Mouse (Mus musculus) hindbrain, embryonic 16.5 days (tissue): ENCODE data around the gene Gpr88. TPM values are rescaled to one million over a fixed set of nuclear protein-coding genes. Genes with fewer than 3 reads are reported as not detected.

ENCODE experiments used
- ATAC-seq: fragments of 200-750 bp; cut with Nextera tagmentation; 2 replicates; pipeline ENCODE4 v1.8.0; 2017; ENCODE audit warnings: moderate TSS enrichment, moderate library complexity
- H3K27ac ChIP-seq: fragments of 300-500 bp; sonication (generic); 2 replicates; pipeline ENCODE4 v1.5.1; 2014; ENCODE audit warnings: low read depth, mild to moderate bottlenecking, control low read depth, low read length, moderate library complexity
- H3K27me3 ChIP-seq: fragments of 300-500 bp; sonication (generic); replicated peaks from 2 replicates; pipeline ENCODE4 v1.6.1; 2014; ENCODE audit warnings: low read length; ENCODE audit not compliant: control insufficient read depth, insufficient read depth
- H3K36me3 ChIP-seq: fragments of 300-500 bp; sonication (generic); 2 replicates; pipeline ENCODE4 v1.6.1; 2014; ENCODE audit warnings: mild to moderate bottlenecking, low read length, moderate library complexity, mixed read lengths; ENCODE audit not compliant: control insufficient read depth, insufficient read depth
- H3K4me1 ChIP-seq: fragments of 300-500 bp; sonication (generic); 2 replicates; pipeline ENCODE4 v1.6.1; 2014; ENCODE audit warnings: low read depth, low read length; ENCODE audit not compliant: control insufficient read depth, insufficient read depth
- H3K4me2 ChIP-seq: fragments of 300-500 bp; sonication (generic); 2 replicates; pipeline ENCODE4 v1.6.1; 2014; ENCODE audit warnings: mild to moderate bottlenecking, low read length, control low read depth, moderate library complexity
- H3K4me3 ChIP-seq: fragments of 300-500 bp; sonication (generic); 2 replicates; pipeline ENCODE4 v1.5.1; 2014; ENCODE audit warnings: mild to moderate bottlenecking, low read length, control low read depth, moderate library complexity
- H3K9ac ChIP-seq: fragments of 300-500 bp; sonication (generic); 2 replicates; pipeline ENCODE4 v1.6.1; 2014; ENCODE audit warnings: low read depth, mild to moderate bottlenecking, control low read depth, low read length, moderate library complexity
- H3K9me3 ChIP-seq: fragments of 300-500 bp; sonication (generic); 2 replicates; pipeline ENCODE4 v1.6.1; 2014; ENCODE audit warnings: mild to moderate bottlenecking, low read length, moderate library complexity; ENCODE audit not compliant: control insufficient read depth
- WGBS: fragments of 180-500 bp; shearing (Covaris S2); extraction: QIAGEN DNeasy Blood & Tissue Kit; methylation state at CpG from one replicate; pipeline ENCODE4 v1.1.7; 2014; 5-methylcytosine and 5-hydroxymethylcytosine counted together
- polyA plus RNA-seq: library from polyadenylated mRNA; unstranded; fragments of >200 nt; fragmentation: Nextera tagmentation; extraction: Ambion mirVana; gene quantifications from 2 replicates; pipeline ENCODE4 v1.2.1, GENCODE M21; 2015

The Gpr88 gene
- polyA plus RNA-seq, 1 experiment from 2014 or later: 6.9 TPM

DNA sequence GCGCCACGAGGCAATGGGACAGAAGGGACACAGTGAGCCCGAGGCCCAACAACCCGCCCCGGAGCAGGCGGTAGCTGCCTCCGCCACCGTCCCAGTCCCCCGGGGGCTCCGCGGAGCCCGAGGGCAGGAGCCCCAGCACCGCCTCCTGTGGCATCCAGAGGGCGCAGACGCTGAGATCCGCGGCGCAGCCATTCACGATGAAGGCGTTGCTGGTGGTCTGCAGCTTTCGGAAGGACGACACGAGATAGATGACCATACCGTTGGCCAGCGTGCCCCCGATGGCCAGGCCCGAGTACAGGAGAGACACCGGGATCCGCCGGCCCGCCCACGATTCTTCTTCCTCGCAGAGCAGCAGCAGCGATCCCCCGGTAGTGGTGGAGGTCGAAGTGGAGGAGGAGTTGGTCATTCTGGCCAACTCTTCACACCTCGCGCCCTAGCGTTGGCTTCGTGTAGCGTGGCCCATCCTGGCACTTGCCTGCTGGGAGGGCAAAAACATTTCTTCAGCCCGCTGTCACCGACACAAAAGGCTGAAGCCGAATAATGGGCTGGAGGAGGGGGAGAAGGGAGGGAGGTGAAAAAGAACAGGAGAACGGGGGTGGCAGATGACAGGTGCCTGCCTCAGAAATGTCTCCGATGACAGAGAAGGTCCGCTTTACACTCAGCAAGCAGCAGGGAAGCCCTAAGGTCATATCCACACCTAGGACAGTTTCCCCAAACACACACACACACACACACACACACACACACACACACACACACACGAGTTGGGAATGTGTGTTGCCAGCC is 855 bp downstream of the Gpr88 start:
- H3K36me3 ChIP-seq: no peaks in the 10 kb centered on the region
- H3K4me1 ChIP-seq: peaks cover 19% of the 10 kb centered on the region
- H3K9me3 ChIP-seq: no peaks in the 10 kb centered on the region
- H3K27ac ChIP-seq: peak overlapping the region; percentile 72
- peak overlapping the region; percentile 69 for H3K4me3 ChIP-seq
- WGBS: under 1% methylated on average over 45 of the region's 48 CpGs
- H3K4me2 ChIP-seq: peak overlapping the region; percentile 99
- peaks cover 4% of the 10 kb centered on the region; the same call in 1 of the 2 replicates for H3K27me3 ChIP-seq
- peak; percentile 48 for ATAC-seq
- H3K9ac ChIP-seq: peak overlapping the region; percentile 76

DNA sequence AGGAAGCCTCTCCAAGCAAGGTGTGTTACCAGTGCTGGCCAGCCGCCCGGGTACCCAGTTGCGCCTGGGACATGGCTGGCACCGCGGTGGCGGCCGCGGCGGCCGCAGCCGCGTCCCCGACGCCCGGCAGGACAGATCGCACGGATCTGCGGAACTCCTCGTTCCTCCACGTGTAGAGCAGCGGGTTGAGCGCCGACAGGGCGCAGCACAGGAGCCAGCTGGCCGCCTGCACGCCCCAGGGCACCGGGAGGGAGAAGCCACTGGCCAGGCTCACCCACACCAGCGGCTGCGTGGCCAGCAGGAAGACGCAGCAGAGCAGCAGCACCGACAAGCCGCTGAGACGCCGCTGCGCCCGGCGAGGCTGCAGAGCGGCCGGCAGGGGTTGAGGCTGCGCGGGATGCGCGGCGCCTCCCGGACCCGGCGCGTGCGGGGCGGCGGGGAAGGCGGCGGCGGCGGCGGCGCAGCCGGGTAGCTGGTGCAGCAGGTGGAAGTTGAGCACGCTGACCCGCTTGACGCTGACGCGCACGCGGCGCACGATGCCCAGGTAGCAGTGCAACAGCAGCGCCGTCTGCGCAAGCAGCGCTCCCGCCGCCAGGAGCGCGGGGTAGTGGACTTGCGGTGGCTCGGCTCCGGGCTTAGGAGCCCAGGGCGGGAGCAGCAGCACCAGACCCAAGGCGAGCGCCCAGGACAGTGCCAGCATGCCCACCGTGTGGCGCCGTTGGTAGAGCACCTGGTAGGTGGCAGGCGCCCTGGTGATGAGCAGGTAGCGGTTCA is 1.6 kb downstream of the Gpr88 start:
- Histone ChIP-seq H3K27ac (peak overlapping the region; percentile 72), H3K9me3 (no peaks in the 10 kb centered on the region), H3K4me2 (peak overlapping the region; percentile 99), H3K9ac (peak overlapping the region; percentile 76), H3K27me3 (peaks cover 4% of the 10 kb centered on the region; the same call in 1 of the 2 replicates), H3K36me3 (no peaks in the 10 kb centered on the region), H3K4me1 (peaks cover 19% of the 10 kb centered on the region), H3K4me3 (peak overlapping the region; percentile 69)
- WGBS: under 1% methylated on average over 54 of the region's 86 CpGs
- peak; percentile 76 for ATAC-seq

DNA sequence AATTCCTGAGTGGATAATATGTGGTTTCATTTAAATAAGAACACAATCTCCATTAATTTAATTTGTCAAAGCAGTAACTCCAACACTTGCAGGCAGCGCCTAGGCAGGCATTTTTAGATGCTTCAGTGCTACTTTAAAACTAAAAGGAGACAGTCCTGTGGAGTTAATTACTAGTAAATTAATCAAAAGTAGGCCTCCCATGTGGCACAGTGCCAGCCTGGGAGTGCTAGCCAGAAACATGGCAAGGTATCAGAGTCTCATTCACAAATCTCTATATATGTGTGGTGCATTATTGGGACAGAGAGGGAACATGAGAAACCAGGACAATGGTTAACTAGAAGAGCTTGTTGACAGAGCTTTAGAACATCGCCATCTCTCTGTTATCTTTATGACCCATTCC is 4.3 kb downstream of the Gpr88 start:
- no peaks in the 10 kb centered on the region for H3K9me3 ChIP-seq
- ATAC-seq: no peak
- H3K4me2 ChIP-seq: no peak overlapping the region
- WGBS: 63% methylated on average over 2 of the region's 2 CpGs
- peaks cover 4% of the 10 kb centered on the region; the same call in 1 of the 2 replicates for H3K27me3 ChIP-seq
- H3K9ac ChIP-seq: no peak overlapping the region
- H3K27ac ChIP-seq: no peak overlapping the region
- no peaks in the 10 kb centered on the region for H3K36me3 ChIP-seq
- peaks cover 19% of the 10 kb centered on the region for H3K4me1 ChIP-seq
- no peak overlapping the region for H3K4me3 ChIP-seq

GRCm38 (mm10) chr3:116244476-116244875 is 8.8 kb downstream of the Gpr88 start:
- no peak for ATAC-seq
- WGBS: 82% methylated on average over 6 of the region's 6 CpGs
- H3K9me3 ChIP-seq: no peaks in the 10 kb centered on the region
- H3K4me3 ChIP-seq: no peak overlapping the region
- no peaks in the 10 kb centered on the region for H3K36me3 ChIP-seq
- no peak overlapping the region for H3K4me2 ChIP-seq
- H3K27me3 ChIP-seq: no peaks in the 10 kb centered on the region
- no peak overlapping the region for H3K27ac ChIP-seq
- no peak overlapping the region for H3K9ac ChIP-seq
- H3K4me1 ChIP-seq: no peaks in the 10 kb centered on the region; the same call in 1 of the 2 replicates

DNA sequence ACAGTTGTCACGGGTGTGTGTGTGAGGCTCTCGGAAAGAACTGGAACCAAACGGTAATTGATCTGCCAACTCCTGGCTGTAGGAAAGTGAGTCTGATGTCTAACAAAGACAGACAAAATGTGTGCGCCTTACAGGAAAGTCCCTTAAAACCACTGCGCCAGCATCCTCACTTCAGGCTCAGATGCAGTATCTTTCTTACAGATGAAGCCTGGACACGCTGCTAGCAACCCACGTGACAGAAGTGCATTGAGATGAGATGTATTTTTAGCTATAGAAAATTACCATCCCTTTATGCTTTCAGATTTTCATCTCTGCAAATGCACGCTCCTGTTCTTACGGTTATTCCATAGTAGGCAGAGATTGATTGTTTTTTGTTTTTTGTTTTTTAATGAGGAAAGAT is 10.6 kb downstream of the Gpr88 start:
- Histone ChIP-seq H3K9me3 (no peaks in the 10 kb centered on the region), H3K9ac (no peak overlapping the region), H3K4me3 (no peak overlapping the region), H3K27me3 (no peaks in the 10 kb centered on the region), H3K27ac (no peak overlapping the region), H3K4me2 (no peak overlapping the region), H3K4me1 (no peaks in the 10 kb centered on the region), H3K36me3 (no peaks in the 10 kb centered on the region)
- WGBS: 69% methylated on average over 9 of the region's 9 CpGs
- ATAC-seq: no peak

DNA sequence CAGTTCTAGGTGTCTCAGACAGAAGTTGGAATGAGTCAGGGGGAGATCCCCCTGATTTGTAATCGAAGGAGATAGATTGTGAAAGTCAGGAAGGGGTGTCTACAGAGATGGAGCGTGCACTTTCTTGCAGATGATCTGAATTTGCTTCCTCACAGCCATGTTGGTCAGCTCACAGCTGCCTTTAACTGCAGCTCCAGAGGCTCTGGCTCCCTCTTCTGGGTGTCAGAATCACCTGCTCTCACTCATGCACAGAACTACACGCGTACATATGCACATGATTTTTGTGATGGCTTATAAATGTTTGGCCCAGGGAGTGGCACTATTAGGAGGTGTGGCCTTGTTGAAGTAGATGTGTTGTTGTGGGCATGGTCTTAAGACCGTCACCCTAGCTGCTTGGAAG is 15.8 kb downstream of the Gpr88 start:
- ATAC-seq: no peak
- Histone ChIP-seq H3K36me3 (no peaks in the 10 kb centered on the region), H3K27me3 (no peaks in the 10 kb centered on the region), H3K9me3 (no peaks in the 10 kb centered on the region), H3K4me2 (no peak overlapping the region), H3K4me3 (no peak overlapping the region), H3K4me1 (no peaks in the 10 kb centered on the region), H3K9ac (no peak overlapping the region), H3K27ac (no peak overlapping the region)
- WGBS: 92% methylated on average over 5 of the region's 5 CpGs

DNA sequence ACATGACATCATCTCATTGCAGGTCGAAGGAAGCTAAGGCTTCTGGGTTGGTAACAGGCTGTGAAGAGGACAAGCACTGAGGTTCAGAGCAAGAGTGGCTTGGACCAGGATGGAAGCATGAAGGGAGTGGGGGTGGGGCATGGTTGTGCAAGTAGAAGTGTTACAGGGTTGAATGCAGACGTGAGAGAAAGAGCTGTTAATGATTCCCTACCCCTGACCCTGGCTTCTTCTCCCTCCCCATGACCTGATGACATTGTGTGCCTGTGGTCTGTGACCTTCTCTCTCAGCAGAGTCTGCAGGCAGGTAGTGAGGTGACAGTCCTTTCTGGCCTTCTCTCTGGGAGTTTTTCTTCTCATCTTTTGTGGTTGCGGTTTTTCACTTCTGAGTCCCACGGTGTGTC is 16.4 kb downstream of the Gpr88 start:
- 86% methylated on average over 4 of the region's 4 CpGs for WGBS
- no peak for ATAC-seq
- Histone ChIP-seq H3K4me2 (no peak overlapping the region), H3K9me3 (no peaks in the 10 kb centered on the region), H3K4me1 (no peaks in the 10 kb centered on the region), H3K36me3 (no peaks in the 10 kb centered on the region), H3K9ac (no peak overlapping the region), H3K27ac (no peak overlapping the region), H3K27me3 (no peaks in the 10 kb centered on the region), H3K4me3 (no peak overlapping the region)

- no peaks in the 10 kb centered on the region for H3K9me3 ChIP-seq
- no peaks in the 10 kb centered on the region for H3K4me1 ChIP-seq
- H3K36me3 ChIP-seq: no peaks in the 10 kb centered on the region
- H3K27me3 ChIP-seq: no peaks in the 10 kb centered on the region
- H3K9ac ChIP-seq: no peak overlapping the region
- ATAC-seq: no peak
- no peak overlapping the region for H3K27ac ChIP-seq
- WGBS: 92% methylated on average over 3 of the region's 3 CpGs
- H3K4me2 ChIP-seq: no peak overlapping the region
- no peak overlapping the region for H3K4me3 ChIP-seq
Observed at GRCm38 (mm10) chr3:116233515-116233914, 19.8 kb downstream of the Gpr88 start.

- Histone ChIP-seq H3K4me2 (no peak overlapping the region), H3K9ac (no peak overlapping the region), H3K27ac (no peak overlapping the region), H3K4me3 (no peak overlapping the region), H3K27me3 (no peaks in the 10 kb centered on the region), H3K36me3 (no peaks in the 10 kb centered on the region), H3K9me3 (no peaks in the 10 kb centered on the region), H3K4me1 (no peaks in the 10 kb centered on the region)
- 84% methylated on average over 5 of the region's 5 CpGs for WGBS
- no peak for ATAC-seq
Observed at GRCm38 (mm10) chr3:116232763-116233162, 20.5 kb downstream of the Gpr88 start.
